Mouse (Mus musculus) liver, adult 2 months (tissue): ENCODE measurements around the gene Mecom.

Source experiments
- CTCF ChIP-seq: fragments of 200-500 bp; IDR thresholded peaks from 2 replicates; pipeline ENCODE4 v1.5.1; 2011; ENCODE audit warnings: low read depth, low read length, control low read depth
- POLR2A ChIP-seq: fragments of 200-500 bp; IDR thresholded peaks from 2 replicates; pipeline ENCODE4 v1.6.1; 2011; ENCODE audit warnings: low read length, control low read depth; ENCODE audit not compliant: insufficient read depth; ENCODE audit errors: extremely low read depth

DNA sequence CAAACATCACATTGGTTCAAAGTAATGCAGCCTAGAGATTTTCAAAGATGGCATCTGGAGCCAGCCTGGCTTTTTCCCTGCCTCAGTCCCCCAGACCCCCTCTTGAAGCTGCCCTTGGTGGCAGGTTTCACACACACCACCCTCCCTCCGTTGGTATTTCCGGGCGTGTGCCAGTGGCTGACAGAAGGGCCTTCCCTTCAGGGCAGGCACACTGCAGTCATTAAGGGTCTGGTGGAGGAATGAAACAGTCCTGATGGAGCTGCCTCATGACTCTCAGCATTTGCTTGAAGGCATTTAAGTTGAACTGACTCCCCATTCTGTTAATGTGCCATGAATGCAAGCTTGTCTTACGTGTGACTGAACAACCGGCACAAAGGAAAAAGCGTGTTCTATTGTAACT is 94.8 kb downstream of the Mecom start:
- TF ChIP-seq CTCF (no peak), POLR2A (no peak)
